Mouse (Mus musculus) forebrain, embryonic 14.5 days (tissue): ENCODE measurements around the gene Lamc3. TPM values are rescaled to one million over a fixed set of nuclear protein-coding genes. Genes with fewer than 3 reads are reported as not detected.
A peak's percentile ranks its signal among the peaks of the same experiment; 100 is the strongest.

ENCODE experiments used
- ATAC-seq: fragments of 200-750 bp; cut with Nextera tagmentation; 2 replicates; pipeline ENCODE4 v1.8.0; 2017; ENCODE audit warnings: mild to moderate bottlenecking, moderate library complexity
- DNase-seq: peaks from one replicate; pipeline ENCODE4 v3.0.0-alpha.2; 2015; ENCODE audit warnings: low spot score
- H3K27ac ChIP-seq: fragments of 300-500 bp; sonication (generic); 2 replicates; pipeline ENCODE4 v1.5.1; 2014; ENCODE audit warnings: low read depth, mild to moderate bottlenecking, control low read depth, low read length, moderate library complexity
- H3K27me3 ChIP-seq: fragments of 300-500 bp; sonication (generic); replicated peaks from 2 replicates; pipeline ENCODE4 v1.6.1; 2014; ENCODE audit warnings: low read length, control low read depth, mixed read lengths; ENCODE audit not compliant: control insufficient read depth, insufficient read depth
- H3K36me3 ChIP-seq: fragments of 300-500 bp; sonication (generic); 2 replicates; pipeline ENCODE4 v1.6.1; 2014; ENCODE audit warnings: low read length, control low read depth; ENCODE audit not compliant: control insufficient read depth, insufficient read depth
- H3K4me1 ChIP-seq: fragments of 300-500 bp; sonication (generic); 2 replicates; pipeline ENCODE4 v1.6.1; 2014; ENCODE audit warnings: antibody characterized with exemption, low read length, control low read depth; ENCODE audit not compliant: control insufficient read depth, insufficient read depth
- H3K4me2 ChIP-seq: fragments of 300-500 bp; sonication (generic); 2 replicates; pipeline ENCODE4 v1.6.1; 2014; ENCODE audit warnings: mild to moderate bottlenecking, control low read depth, low read length
- H3K4me3 ChIP-seq: fragments of 300-500 bp; sonication (generic); 2 replicates; pipeline ENCODE4 v1.5.1; 2014; ENCODE audit warnings: low read depth, low read length, control low read depth
- H3K9ac ChIP-seq: fragments of 300-500 bp; sonication (generic); 2 replicates; pipeline ENCODE4 v1.6.1; 2014; ENCODE audit warnings: mild to moderate bottlenecking, low read length, control low read depth, moderate library complexity
- H3K9me3 ChIP-seq: fragments of 300-500 bp; sonication (generic); replicated peaks from 2 replicates; pipeline ENCODE4 v1.6.1; 2016; ENCODE audit warnings: low read length, control low read depth, mixed read lengths; ENCODE audit not compliant: control insufficient read depth
- WGBS: fragments of 180-500 bp; shearing (Covaris S2); extraction: QIAGEN DNeasy Blood & Tissue Kit; methylation state at CpG from one replicate; pipeline ENCODE4 v1.1.7; 2014; 5-methylcytosine and 5-hydroxymethylcytosine counted together
- polyA plus RNA-seq: library from polyadenylated mRNA; unstranded; fragments of >200 nt; fragmentation: Nextera tagmentation; extraction: Ambion mirVana; gene quantifications from 2 replicates; pipeline ENCODE4 v1.2.1, GENCODE M21; 2014

The Lamc3 gene
- polyA plus RNA-seq, 1 experiment from 2014 or later: 2.9 TPM

GRCm38 (mm10) chr2:31934551-31934950 is 47.5 kb downstream of the Lamc3 start:
- no peak overlapping the region for H3K27ac ChIP-seq

GRCm38 (mm10) chr2:31935054-31935453 is 48.0 kb downstream of the Lamc3 start:
- Histone ChIP-seq H3K4me2 (no peak overlapping the region), H3K27ac (no peak overlapping the region), H3K9ac (no peak overlapping the region), H3K9me3 (no peaks in the 10 kb centered on the region), H3K36me3 (no peaks in the 10 kb centered on the region), H3K4me1 (no peaks in the 10 kb centered on the region; the same call in 1 of the 2 replicates), H3K4me3 (no peak overlapping the region), H3K27me3 (no peaks in the 10 kb centered on the region)
- ATAC-seq (no peak), DNase-seq (no peak)
- WGBS: 49% methylated on average over 4 of the region's 4 CpGs

More at GRCm38 (mm10) chr2:31934551-31934950, 47.5 kb downstream of the Lamc3 start:
- 6% methylated on average over 4 of the region's 4 CpGs for WGBS
- Histone ChIP-seq H3K9ac (no peak overlapping the region), H3K9me3 (no peaks in the 10 kb centered on the region), H3K4me1 (no peaks in the 10 kb centered on the region; the same call in 1 of the 2 replicates), H3K36me3 (no peaks in the 10 kb centered on the region), H3K4me3 (no peak overlapping the region), H3K4me2 (no peak overlapping the region), H3K27me3 (no peaks in the 10 kb centered on the region)
- ATAC-seq: no peak
- no peak for DNase-seq

GRCm38 (mm10) chr2:31938298-31938697 is 51.2 kb downstream of the Lamc3 start:
- ATAC-seq: no peak
- no peaks in the 10 kb centered on the region for H3K36me3 ChIP-seq
- WGBS: 86% methylated on average over 1 of the region's 1 CpGs
- H3K9ac ChIP-seq: no peak overlapping the region
- H3K27ac ChIP-seq: no peak overlapping the region
- H3K4me1 ChIP-seq: no peaks in the 10 kb centered on the region; the same call in 1 of the 2 replicates
- no peak overlapping the region for H3K4me3 ChIP-seq
- H3K4me2 ChIP-seq: no peak overlapping the region
- H3K27me3 ChIP-seq: no peaks in the 10 kb centered on the region
- H3K9me3 ChIP-seq: no peaks in the 10 kb centered on the region
- DNase-seq: no peak

- Histone ChIP-seq H3K4me1 (no peaks in the 10 kb centered on the region), H3K9me3 (no peaks in the 10 kb centered on the region), H3K27me3 (no peaks in the 10 kb centered on the region), H3K27ac (no peak overlapping the region), H3K36me3 (no peaks in the 10 kb centered on the region), H3K9ac (no peak overlapping the region), H3K4me3 (no peak overlapping the region), H3K4me2 (no peak overlapping the region)
- WGBS: 85% methylated on average over 4 of the region's 4 CpGs
- DNase-seq (no peak), ATAC-seq (no peak)
Observed at GRCm38 (mm10) chr2:31943011-31943410, 55.9 kb downstream of the Lamc3 start.

GRCm38 (mm10) chr2:31945580-31945979 is 58.5 kb downstream of the Lamc3 start:
- no peaks in the 10 kb centered on the region; the same call in none of the 2 replicates for H3K4me1 ChIP-seq

GRCm38 (mm10) chr2:31948392-31948791 is 61.3 kb downstream of the Lamc3 start:
- no peaks in the 10 kb centered on the region for H3K27me3 ChIP-seq
- H3K9ac ChIP-seq: no peak overlapping the region
- no peaks in the 10 kb centered on the region for H3K9me3 ChIP-seq
- H3K4me2 ChIP-seq: no peak overlapping the region
- peaks cover 10% of the 10 kb centered on the region for H3K4me1 ChIP-seq
- no peak overlapping the region for H3K4me3 ChIP-seq
- ATAC-seq (no peak), DNase-seq (no peak)
- peaks cover under 1% of the 10 kb centered on the region; the same call in 1 of the 2 replicates for H3K36me3 ChIP-seq
- H3K27ac ChIP-seq: no peak overlapping the region
- 81% methylated on average over 6 of the region's 6 CpGs for WGBS

More at GRCm38 (mm10) chr2:31945580-31945979, 58.5 kb downstream of the Lamc3 start:
- no peak overlapping the region for H3K4me2 ChIP-seq
- WGBS: 76% methylated on average over 2 of the region's 2 CpGs
- H3K9me3 ChIP-seq: no peaks in the 10 kb centered on the region
- no peak overlapping the region for H3K4me3 ChIP-seq
- H3K9ac ChIP-seq: no peak overlapping the region
- no peak overlapping the region for H3K27ac ChIP-seq
- no peak for ATAC-seq
- H3K36me3 ChIP-seq: no peaks in the 10 kb centered on the region
- DNase-seq: no peak
- H3K27me3 ChIP-seq: no peaks in the 10 kb centered on the region

GRCm38 (mm10) chr2:31948801-31949200 is 61.7 kb downstream of the Lamc3 start:
- Histone ChIP-seq H3K4me3 (no peak overlapping the region), H3K36me3 (peaks cover 5% of the 10 kb centered on the region; the same call in 1 of the 2 replicates), H3K9ac (no peak overlapping the region), H3K27me3 (no peaks in the 10 kb centered on the region), H3K27ac (no peak overlapping the region), H3K9me3 (no peaks in the 10 kb centered on the region), H3K4me1 (peaks cover 10% of the 10 kb centered on the region), H3K4me2 (no peak overlapping the region)
- DNase-seq (no peak), ATAC-seq (no peak)
- 77% methylated on average over 6 of the region's 6 CpGs for WGBS

GRCm38 (mm10) chr2:31950058-31950871 is 63.2 kb downstream of the Lamc3 start, which contains the start of gene Aif1l:
Gene Aif1l (plus strand): TSS chr2:31950139.
- Histone ChIP-seq H3K27ac (peak within 1 kb of the TSS; percentile 21; the same call in 1 of the 2 replicates), H3K9me3 (no peaks in the 10 kb centered on the region), H3K4me2 (peak within 1 kb of the TSS; percentile 88), H3K4me1 (peaks cover 10% of the 10 kb centered on the region), H3K27me3 (no peaks in the 10 kb centered on the region), H3K36me3 (peaks cover 15% of the 10 kb centered on the region), H3K9ac (peak within 1 kb of the TSS; percentile 80), H3K4me3 (peak within 1 kb of the TSS; percentile 80)
- ATAC-seq: peak; percentile 83
- WGBS: under 1% methylated on average over 66 of the region's 66 CpGs
- DNase-seq: peak; percentile 76

GRCm38 (mm10) chr2:31950966-31951365 is 63.9 kb downstream of the Lamc3 start:
- H3K27me3 ChIP-seq: no peaks in the 10 kb centered on the region
- H3K4me2 ChIP-seq: peak overlapping the region; percentile 88
- DNase-seq (peak; percentile 22), ATAC-seq (no peak)
- H3K27ac ChIP-seq: 0 out of 2 replicates have a peak overlapping the region, but pooled peaks have one; percentile 21
- H3K4me3 ChIP-seq: peak overlapping the region; percentile 80
- H3K4me1 ChIP-seq: peaks cover 10% of the 10 kb centered on the region
- H3K9me3 ChIP-seq: no peaks in the 10 kb centered on the region
- H3K9ac ChIP-seq: peak overlapping the region; percentile 80
- H3K36me3 ChIP-seq: peaks cover 15% of the 10 kb centered on the region
- 8% methylated on average over 9 of the region's 9 CpGs for WGBS
